Mouse (Mus musculus): ENCODE results near the gene Ptrh2.

- TF ChIP-seq GATA1 (IDR thresholded peaks at IDR 0.05; ENCODE audit: low read length) (no peak), TAL1 (IDR thresholded peaks at IDR 0.05; ENCODE audit: low read length) (no peak)
Measured at GRCm38 (mm10) chr11:86637697-86638096, 46.1 kb upstream of the Ptrh2 start.

Data from erythroblast, embryonic 14.5 days (primary cell).